Mouse (Mus musculus) lung, embryonic 16.5 days (tissue): ENCODE data around the gene Heca. TPM values are rescaled to one million over a fixed set of nuclear protein-coding genes. Genes with fewer than 3 reads are reported as not detected.

Source experiments
- ATAC-seq: fragments of 200-750 bp; cut with Nextera tagmentation; 2 replicates; pipeline ENCODE4 v1.8.0; 2017; ENCODE audit warnings: low read depth, mild to moderate bottlenecking, moderate library complexity
- H3K27ac ChIP-seq: fragments of 300-500 bp; sonication (generic); 2 replicates; pipeline ENCODE4 v1.5.1; 2014; ENCODE audit warnings: mild to moderate bottlenecking, control low read depth, low read length
- H3K27me3 ChIP-seq: fragments of 300-500 bp; sonication (generic); 2 replicates; pipeline ENCODE4 v1.6.1; 2014; ENCODE audit warnings: low read depth, low read length, mixed read lengths; ENCODE audit not compliant: control insufficient read depth, insufficient read depth
- H3K36me3 ChIP-seq: fragments of 300-500 bp; sonication (generic); 2 replicates; pipeline ENCODE4 v1.6.1; 2014; ENCODE audit warnings: low read length; ENCODE audit not compliant: control insufficient read depth, insufficient read depth
- H3K4me1 ChIP-seq: fragments of 300-500 bp; sonication (generic); replicated peaks from 2 replicates; pipeline ENCODE4 v1.6.1; 2014; ENCODE audit warnings: low read length, mixed read lengths; ENCODE audit not compliant: control insufficient read depth, insufficient read depth
- H3K4me2 ChIP-seq: fragments of 300-500 bp; sonication (generic); 2 replicates; pipeline ENCODE4 v1.6.1; 2014; ENCODE audit warnings: low read depth, low read length, control low read depth
- H3K4me3 ChIP-seq: fragments of 300-500 bp; sonication (generic); 2 replicates; pipeline ENCODE4 v1.5.1; 2014; ENCODE audit warnings: mild to moderate bottlenecking, low read length, control low read depth
- H3K9ac ChIP-seq: fragments of 300-500 bp; sonication (generic); 2 replicates; pipeline ENCODE4 v1.6.1; 2014; ENCODE audit warnings: low read length, control low read depth
- H3K9me3 ChIP-seq: fragments of 300-500 bp; sonication (generic); 2 replicates; pipeline ENCODE4 v1.6.1; 2016; ENCODE audit warnings: low read length; ENCODE audit not compliant: control insufficient read depth
- WGBS: fragments of 180-500 bp; shearing (Covaris S2); extraction: QIAGEN DNeasy Blood & Tissue Kit; methylation state at CpG from one replicate; pipeline ENCODE4 v1.1.7; 2014; 5-methylcytosine and 5-hydroxymethylcytosine counted together
- polyA plus RNA-seq: library from polyadenylated mRNA; unstranded; fragments of >200 nt; fragmentation: Nextera tagmentation; extraction: Ambion mirVana; gene quantifications from 2 replicates; pipeline ENCODE4 v1.2.1, GENCODE M21; 2015

Gene Heca
- polyA plus RNA-seq, 1 experiment from 2014 or later, result 3.7 TPM

- H3K36me3 ChIP-seq, result peaks cover 3% of the 10 kb centered on the region; the same call in 1 of the 2 replicates
- H3K4me1 ChIP-seq, result peaks cover 14% of the 10 kb centered on the region
- H3K9me3 ChIP-seq, result no peaks in the 10 kb centered on the region
- ATAC-seq, result no peak
- no peak overlapping the region for H3K27ac ChIP-seq
- WGBS, result 23% methylated on average over 3 of the region's 3 CpGs
- peak overlapping the region; percentile 66 for H3K4me2 ChIP-seq
- H3K9ac ChIP-seq, result peak overlapping the region; percentile 44; the same call in 1 of the 2 replicates
- H3K27me3 ChIP-seq, result no peaks in the 10 kb centered on the region
- H3K4me3 ChIP-seq, result peak overlapping the region; percentile 38
Observed at GRCm38 (mm10) chr10:17946046-17946445, 1.8 kb downstream of the Heca start.

- no peak overlapping the region for H3K4me2 ChIP-seq
- H3K4me1 ChIP-seq, result peaks cover 20% of the 10 kb centered on the region
- H3K27me3 ChIP-seq, result no peaks in the 10 kb centered on the region
- H3K36me3 ChIP-seq, result no peaks in the 10 kb centered on the region
- no peak overlapping the region for H3K4me3 ChIP-seq
- ATAC-seq, result no peak
- no peak overlapping the region for H3K9ac ChIP-seq
- H3K9me3 ChIP-seq, result no peaks in the 10 kb centered on the region
- 43% methylated on average over 2 of the region's 2 CpGs for WGBS
- no peak overlapping the region for H3K27ac ChIP-seq
Observed at GRCm38 (mm10) chr10:17933622-17934021, 14.2 kb downstream of the Heca start.

- H3K9ac ChIP-seq, result no peak overlapping the region
- H3K9me3 ChIP-seq, result no peaks in the 10 kb centered on the region
- WGBS, result 58% methylated on average over 3 of the region's 3 CpGs
- peak; percentile 51 for ATAC-seq
- no peak overlapping the region for H3K4me3 ChIP-seq
- peaks cover 20% of the 10 kb centered on the region for H3K4me1 ChIP-seq
- no peaks in the 10 kb centered on the region for H3K36me3 ChIP-seq
- H3K27me3 ChIP-seq, result no peaks in the 10 kb centered on the region
- 0 out of 2 replicates have a peak overlapping the region, but pooled peaks have one; percentile 9 for H3K27ac ChIP-seq
- H3K4me2 ChIP-seq, result no peak overlapping the region
Observed at GRCm38 (mm10) chr10:17932131-17932530, 15.7 kb downstream of the Heca start.

DNA sequence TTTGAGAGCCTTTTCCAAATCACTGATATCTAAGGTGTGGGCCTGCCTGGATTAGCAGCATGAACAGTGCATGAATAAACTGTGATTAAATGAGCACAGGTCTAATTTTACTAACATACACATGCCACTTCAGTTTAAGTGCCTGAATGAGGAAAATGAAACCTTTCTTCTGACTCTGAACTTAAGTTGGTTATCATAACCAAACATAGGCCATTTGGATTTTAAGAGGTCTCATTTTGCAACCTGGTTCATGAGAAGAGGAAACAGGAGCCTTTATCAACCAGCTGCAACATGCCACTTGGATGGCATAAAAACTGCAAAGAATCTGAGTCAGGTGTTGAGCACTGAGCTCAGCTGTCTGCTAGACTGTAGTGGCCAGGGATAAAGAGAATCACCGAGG, 16.7 kb downstream of the Heca start:
- H3K4me1 ChIP-seq, result peaks cover 20% of the 10 kb centered on the region
- no peaks in the 10 kb centered on the region for H3K36me3 ChIP-seq
- no peaks in the 10 kb centered on the region for H3K27me3 ChIP-seq
- ATAC-seq, result peak; percentile 76
- H3K9me3 ChIP-seq, result no peaks in the 10 kb centered on the region
- 24% methylated on average over 1 of the region's 1 CpGs for WGBS
- H3K4me2 ChIP-seq, result no peak overlapping the region
- H3K27ac ChIP-seq, result peak overlapping the region; percentile 75
- no peak overlapping the region for H3K9ac ChIP-seq
- no peak overlapping the region for H3K4me3 ChIP-seq

- H3K4me1 ChIP-seq, result peaks cover 20% of the 10 kb centered on the region
Observed at GRCm38 (mm10) chr10:17930445-17931083, 17.3 kb downstream of the Heca start.

DNA sequence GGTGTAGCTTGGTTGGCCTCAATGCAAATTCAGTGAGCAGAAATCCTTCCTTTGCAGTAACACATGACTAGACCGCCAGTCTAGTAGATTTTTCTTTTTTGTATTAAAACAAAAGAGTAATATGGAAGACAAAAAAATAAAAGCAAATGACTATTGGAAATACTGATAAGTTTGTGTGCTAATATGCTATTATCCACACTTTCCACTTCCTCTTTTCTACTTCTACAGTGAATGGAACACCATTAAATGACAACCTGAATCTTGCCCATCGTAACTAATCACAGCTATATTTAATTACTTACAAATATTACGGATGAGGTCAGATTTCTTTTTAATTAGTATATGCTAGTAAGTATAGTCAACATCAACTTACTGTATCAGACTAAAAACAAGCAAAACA, 22.7 kb downstream of the Heca start:
- H3K36me3 ChIP-seq, result no peaks in the 10 kb centered on the region
- H3K4me3 ChIP-seq, result no peak overlapping the region
- peaks cover 4% of the 10 kb centered on the region; the same call in 1 of the 2 replicates for H3K4me1 ChIP-seq
- H3K27ac ChIP-seq, result no peak overlapping the region
- H3K9ac ChIP-seq, result no peak overlapping the region
- 90% methylated on average over 3 of the region's 3 CpGs for WGBS
- H3K9me3 ChIP-seq, result no peaks in the 10 kb centered on the region
- H3K27me3 ChIP-seq, result no peaks in the 10 kb centered on the region
- no peak for ATAC-seq
- no peak overlapping the region for H3K4me2 ChIP-seq

More at GRCm38 (mm10) chr10:17930445-17931083, 17.3 kb downstream of the Heca start:
- peak overlapping the region; percentile 75 for H3K27ac ChIP-seq
- H3K9ac ChIP-seq, result 0 out of 2 replicates have a peak overlapping the region, but pooled peaks have one; percentile 7
- no peaks in the 10 kb centered on the region for H3K9me3 ChIP-seq
- no peaks in the 10 kb centered on the region for H3K36me3 ChIP-seq
- H3K27me3 ChIP-seq, result no peaks in the 10 kb centered on the region
- ATAC-seq, result peak; percentile 74
- H3K4me3 ChIP-seq, result no peak overlapping the region
- H3K4me2 ChIP-seq, result no peak overlapping the region; the same call in 1 of the 2 replicates
- 18% methylated on average over 6 of the region's 6 CpGs for WGBS

GRCm38 (mm10) chr10:17924166-17924565, 23.7 kb downstream of the Heca start:
- H3K27ac ChIP-seq, result no peak overlapping the region

GRCm38 (mm10) chr10:17921381-17921780, 26.5 kb downstream of the Heca start:
- no peak overlapping the region for H3K9ac ChIP-seq
- H3K4me1 ChIP-seq, result no peaks in the 10 kb centered on the region
- H3K4me3 ChIP-seq, result no peak overlapping the region
- WGBS, result 77% methylated on average over 4 of the region's 4 CpGs
- no peak overlapping the region for H3K27ac ChIP-seq
- no peaks in the 10 kb centered on the region for H3K36me3 ChIP-seq
- no peaks in the 10 kb centered on the region for H3K9me3 ChIP-seq
- H3K4me2 ChIP-seq, result no peak overlapping the region
- ATAC-seq, result no peak
- H3K27me3 ChIP-seq, result no peaks in the 10 kb centered on the region

More at GRCm38 (mm10) chr10:17924166-17924565, 23.7 kb downstream of the Heca start:
- Histone ChIP-seq H3K9me3 (no peaks in the 10 kb centered on the region), H3K9ac (no peak overlapping the region), H3K4me1 (no peaks in the 10 kb centered on the region), H3K4me3 (no peak overlapping the region), H3K4me2 (no peak overlapping the region), H3K36me3 (no peaks in the 10 kb centered on the region), H3K27me3 (no peaks in the 10 kb centered on the region)
- 65% methylated on average over 3 of the region's 3 CpGs for WGBS
- no peak for ATAC-seq

DNA sequence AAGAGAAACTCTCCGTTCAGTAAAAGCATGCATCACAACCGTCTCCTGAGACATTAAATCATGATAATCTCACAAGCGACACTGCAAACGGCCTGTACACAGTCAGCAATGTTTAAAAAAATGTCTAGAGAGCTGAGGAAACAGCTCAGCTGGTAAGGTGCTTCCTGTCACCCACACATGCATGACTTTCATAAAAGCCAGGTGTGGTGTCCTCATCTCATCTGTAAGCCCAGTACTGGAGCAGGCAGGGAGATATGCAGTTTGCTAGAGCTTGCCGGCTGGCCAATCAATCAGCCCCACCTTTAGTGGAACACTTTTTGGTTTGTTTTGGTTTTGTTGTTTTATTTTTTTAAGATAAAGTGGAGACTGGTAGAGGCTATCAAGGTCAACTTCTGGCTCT, 27.9 kb downstream of the Heca start:
- ATAC-seq, result no peak
- peaks cover 7% of the 10 kb centered on the region for H3K36me3 ChIP-seq
- no peaks in the 10 kb centered on the region for H3K4me1 ChIP-seq
- no peak overlapping the region for H3K9ac ChIP-seq
- 41% methylated on average over 5 of the region's 5 CpGs for WGBS
- H3K9me3 ChIP-seq, result no peaks in the 10 kb centered on the region
- no peaks in the 10 kb centered on the region for H3K27me3 ChIP-seq
- H3K4me3 ChIP-seq, result no peak overlapping the region
- no peak overlapping the region for H3K27ac ChIP-seq
- no peak overlapping the region for H3K4me2 ChIP-seq
